Mouse (Mus musculus) heart, embryonic 14.5 days (tissue): ENCODE measurements around the gene Olfr933. TPM values are rescaled to one million over a fixed set of nuclear protein-coding genes. Genes with fewer than 3 reads are reported as not detected.

Source experiments
- polyA plus RNA-seq: library from polyadenylated mRNA; unstranded; fragments of >200 nt; fragmentation: Nextera tagmentation; extraction: Ambion mirVana; gene quantifications from 2 replicates; pipeline ENCODE4 v1.2.1, GENCODE M21; 2014

Olfr933 gene
- polyA plus RNA-seq, 1 experiment from 2014 or later = not detected

Other genes starting within 250 kb of the Olfr933 start
- gene Olfr920, start 220.0 kb upstream of the Olfr933 start, polyA plus RNA-seq = 0.04 and 0.05 TPM in 2 replicates
- gene Olfr921, start 199.2 kb upstream of the Olfr933 start, polyA plus RNA-seq = not detected in 2 replicates
- 0.12 TPM in 1 of 2 replicates, not detected in the other for gene Olfr922, start 157.7 kb upstream of the Olfr933 start, polyA plus RNA-seq
- not detected in 2 replicates for gene Olfr923, start 145.8 kb upstream of the Olfr933 start, polyA plus RNA-seq
- gene Olfr924, start 127.9 kb upstream of the Olfr933 start, polyA plus RNA-seq = not detected in 2 replicates
- gene Olfr26, start 117.3 kb upstream of the Olfr933 start, polyA plus RNA-seq = not detected in 2 replicates
- gene Olfr926, start 95.2 kb upstream of the Olfr933 start, polyA plus RNA-seq = not detected in 2 replicates
- not detected in 2 replicates for gene Olfr930, start 42.5 kb upstream of the Olfr933 start, polyA plus RNA-seq
- not detected in 2 replicates for gene Olfr934, start 16.0 kb downstream of the Olfr933 start, polyA plus RNA-seq
- gene Olfr935, start 27.4 kb downstream of the Olfr933 start, polyA plus RNA-seq = not detected in 2 replicates
- not detected in 2 replicates for gene Olfr146, start 51.1 kb downstream of the Olfr933 start, polyA plus RNA-seq
- gene Olfr937, start 92.6 kb downstream of the Olfr933 start, polyA plus RNA-seq = not detected in 2 replicates
- not detected in 2 replicates for gene Olfr938, start 106.6 kb downstream of the Olfr933 start, polyA plus RNA-seq
- gene Olfr27, start 155.8 kb downstream of the Olfr933 start, polyA plus RNA-seq = not detected in 2 replicates
- not detected in 2 replicates for gene Olfr943, start 194.0 kb downstream of the Olfr933 start, polyA plus RNA-seq
- gene Olfr944, start 229.6 kb downstream of the Olfr933 start, polyA plus RNA-seq = not detected in 2 replicates